Mouse (Mus musculus) forebrain, embryonic 13.5 days (tissue): Measurements from ENCODE around the gene L1td1. TPM values are rescaled to one million over a fixed set of nuclear protein-coding genes. Genes with fewer than 3 reads are reported as not detected.

ENCODE experiments used
- ATAC-seq: fragments of 200-750 bp; cut with Nextera tagmentation; 2 replicates; pipeline ENCODE4 v1.8.0; 2017
- H3K27ac ChIP-seq: fragments of 300-500 bp; sonication (generic); 2 replicates; pipeline ENCODE4 v1.5.1; 2015; ENCODE audit warnings: inconsistent platforms, mild to moderate bottlenecking, moderate library complexity
- H3K27me3 ChIP-seq: fragments of 300-500 bp; sonication (generic); 2 replicates; pipeline ENCODE4 v1.6.1; 2015; ENCODE audit warnings: mild to moderate bottlenecking, inconsistent platforms
- H3K36me3 ChIP-seq: fragments of 300-500 bp; sonication (generic); 2 replicates; pipeline ENCODE4 v1.6.1; 2015; ENCODE audit warnings: mild to moderate bottlenecking, inconsistent platforms; ENCODE audit not compliant: poor library complexity, severe bottlenecking
- H3K4me1 ChIP-seq: fragments of 300-500 bp; sonication (generic); 2 replicates; pipeline ENCODE4 v1.6.1; 2015; ENCODE audit warnings: inconsistent platforms
- H3K4me2 ChIP-seq: fragments of 300-500 bp; sonication (generic); 2 replicates; pipeline ENCODE4 v1.6.1; 2015; ENCODE audit warnings: inconsistent platforms, mild to moderate bottlenecking, moderate library complexity
- H3K4me3 ChIP-seq: fragments of 300-500 bp; sonication (generic); 2 replicates; pipeline ENCODE4 v1.5.1; 2015; ENCODE audit warnings: mild to moderate bottlenecking, inconsistent platforms
- H3K9ac ChIP-seq: fragments of 300-500 bp; sonication (generic); 2 replicates; pipeline ENCODE4 v1.6.1; 2015; ENCODE audit warnings: mild to moderate bottlenecking, inconsistent platforms
- H3K9me3 ChIP-seq: fragments of 300-500 bp; sonication (generic); replicated peaks from 2 replicates; pipeline ENCODE4 v1.6.1; 2016; ENCODE audit warnings: inconsistent platforms
- WGBS: fragments of 180-500 bp; shearing (Covaris S2); methylation state at CpG from one replicate; pipeline ENCODE4 v1.1.7; 2015; 5-methylcytosine and 5-hydroxymethylcytosine counted together
- polyA plus RNA-seq: library from polyadenylated mRNA; unstranded; fragments of >200 nt; fragmentation: Nextera tagmentation; extraction: Ambion mirVana; gene quantifications from 2 replicates; pipeline ENCODE4 v1.2.1, GENCODE M21; 2015

L1td1 gene
- polyA plus RNA-seq: not detected in 2 replicates

DNA sequence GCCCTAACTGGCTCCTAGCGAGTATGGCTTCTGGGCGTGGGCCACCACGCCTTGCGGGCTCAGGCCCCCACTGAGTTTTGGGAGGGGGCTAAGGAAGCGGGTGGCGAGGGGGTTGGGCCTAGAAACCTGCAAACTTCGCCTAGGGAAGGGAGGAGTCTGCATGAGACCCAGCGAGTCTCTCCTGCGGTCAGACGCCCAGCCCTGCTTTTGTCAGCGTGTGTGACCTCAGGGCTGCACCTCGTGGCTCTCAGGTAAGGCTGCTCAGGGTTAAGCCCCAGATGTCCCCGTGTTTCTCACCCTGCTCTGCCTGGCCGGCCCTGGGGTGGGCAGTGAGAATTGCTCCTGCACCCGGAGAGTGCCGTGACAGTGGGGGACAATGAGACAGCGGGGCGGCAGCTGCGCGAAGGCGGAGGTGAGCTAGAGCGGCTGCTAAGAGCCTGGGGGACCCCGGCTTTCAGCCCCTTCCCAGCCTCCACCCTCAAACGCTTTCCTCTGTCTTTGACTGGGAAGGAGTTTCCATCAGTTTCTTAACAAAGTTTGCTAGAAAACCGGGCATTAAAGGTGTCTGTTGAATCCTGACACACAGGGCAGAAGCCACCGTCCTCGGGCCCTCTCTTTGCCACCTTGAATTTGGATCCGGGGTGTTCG lies at the start of gene L1td1:
Gene L1td1, plus strand, starts transcription at position 145 of the 648 bp plus-strand sequence.
- peak within 1 kb of the TSS; percentile 36 for H3K4me3 ChIP-seq
- ATAC-seq: peak; percentile 52; the same call in 1 of the 2 replicates
- no peak within 1 kb of the TSS for H3K27ac ChIP-seq
- H3K4me1 ChIP-seq: peaks cover 20% of the 10 kb centered on the region
- peak within 1 kb of the TSS; percentile 38; the same call in 1 of the 2 replicates for H3K9ac ChIP-seq
- no peaks in the 10 kb centered on the region for H3K9me3 ChIP-seq
- peak within 1 kb of the TSS; percentile 61 for H3K4me2 ChIP-seq
- peaks cover 34% of the 10 kb centered on the region for H3K27me3 ChIP-seq
- no peaks in the 10 kb centered on the region for H3K36me3 ChIP-seq
- 2% methylated on average over 29 of the region's 29 CpGs for WGBS

DNA sequence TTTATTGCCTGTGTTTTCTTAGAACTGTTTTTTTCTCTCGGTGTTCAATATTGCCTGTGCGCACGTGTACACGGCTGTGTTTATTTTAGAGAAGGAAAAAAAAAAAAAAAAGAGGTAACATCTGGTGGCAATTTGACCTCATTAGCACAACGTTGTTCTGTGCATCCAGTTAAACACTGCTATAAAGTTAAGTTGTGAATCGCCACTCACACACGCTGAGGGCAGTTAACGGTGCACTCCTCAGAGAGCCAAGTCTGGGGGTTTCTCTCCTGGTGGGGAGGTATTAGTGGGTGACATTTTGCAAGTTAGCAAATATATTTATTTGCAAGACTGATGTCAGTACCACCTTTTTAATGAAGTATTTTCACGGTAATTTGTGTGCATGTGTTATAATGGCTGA lies 49.0 kb upstream of the L1td1 start:
- Histone ChIP-seq H3K9me3 (no peaks in the 10 kb centered on the region), H3K4me2 (no peak overlapping the region), H3K36me3 (no peaks in the 10 kb centered on the region), H3K9ac (no peak overlapping the region), H3K27me3 (no peaks in the 10 kb centered on the region), H3K4me3 (no peak overlapping the region), H3K4me1 (peaks cover 6% of the 10 kb centered on the region), H3K27ac (no peak overlapping the region)
- ATAC-seq: 0 out of 2 replicates have a peak, but pooled peaks have one; percentile 13
- 70% methylated on average over 9 of the region's 9 CpGs for WGBS

DNA sequence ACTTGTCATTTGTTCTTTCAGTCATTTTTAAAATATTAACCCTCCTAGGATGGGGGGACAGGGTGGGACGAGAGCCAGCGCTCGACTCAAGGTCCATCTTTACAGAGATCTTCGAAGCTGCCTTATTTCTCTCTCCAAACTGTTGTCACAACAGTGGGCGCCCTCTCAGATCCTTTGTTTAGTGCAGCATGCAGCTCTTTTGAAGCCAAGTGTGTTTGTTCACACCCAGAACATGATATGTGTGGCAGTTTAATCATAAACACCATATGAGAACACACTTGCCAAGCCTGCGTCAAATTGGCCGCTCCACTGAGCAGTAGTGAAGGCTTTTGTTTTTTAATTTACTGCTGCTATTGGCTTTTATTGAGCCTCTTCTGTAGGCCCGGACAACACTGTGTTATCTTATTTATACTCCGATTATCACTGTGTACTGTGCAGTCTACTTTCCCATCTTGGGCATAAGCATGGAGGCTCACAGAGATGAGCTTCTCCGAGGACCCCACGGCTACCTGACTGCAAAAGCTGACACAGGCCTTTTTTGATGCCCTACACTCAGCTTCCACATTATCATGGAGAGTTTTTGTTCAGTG lies 39.8 kb upstream of the L1td1 start:
- H3K27ac ChIP-seq: peak overlapping the region; percentile 41

DNA sequence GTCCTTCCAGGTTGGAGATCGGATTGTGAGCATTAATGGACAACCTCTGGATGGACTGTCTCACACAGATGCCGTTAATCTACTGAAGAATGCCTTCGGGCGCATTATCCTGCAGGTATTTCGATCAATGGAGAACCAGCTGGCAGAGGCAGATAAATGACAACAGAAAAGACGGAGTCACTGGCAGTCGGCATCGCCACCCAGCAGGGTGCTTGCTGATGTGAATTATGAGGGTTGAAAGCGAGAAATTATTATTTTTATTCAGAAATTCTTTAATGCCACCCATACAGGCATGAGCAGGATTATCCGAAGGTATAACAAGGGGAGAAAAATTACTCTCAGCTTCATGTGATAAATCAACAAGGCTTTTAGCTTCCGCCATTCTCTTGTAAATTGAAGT lies 38.4 kb upstream of the L1td1 start:
- H3K36me3 ChIP-seq: peaks cover 13% of the 10 kb centered on the region; the same call in 1 of the 2 replicates
- ATAC-seq: 0 out of 2 replicates have a peak, but pooled peaks have one; percentile 25
- H3K4me3 ChIP-seq: no peak overlapping the region
- H3K9me3 ChIP-seq: no peaks in the 10 kb centered on the region
- WGBS: 61% methylated on average over 11 of the region's 11 CpGs
- H3K27me3 ChIP-seq: no peaks in the 10 kb centered on the region
- peaks cover 11% of the 10 kb centered on the region; the same call in 1 of the 2 replicates for H3K4me1 ChIP-seq
- no peak overlapping the region for H3K27ac ChIP-seq
- H3K9ac ChIP-seq: no peak overlapping the region
- no peak overlapping the region for H3K4me2 ChIP-seq

More for the DNA sequence above, 39.8 kb upstream of the L1td1 start:
- no peak overlapping the region for H3K4me2 ChIP-seq
- H3K9me3 ChIP-seq: no peaks in the 10 kb centered on the region
- no peaks in the 10 kb centered on the region for H3K27me3 ChIP-seq
- peak; percentile 87 for ATAC-seq
- H3K9ac ChIP-seq: no peak overlapping the region
- WGBS: 74% methylated on average over 11 of the region's 11 CpGs
- H3K4me1 ChIP-seq: peaks cover 11% of the 10 kb centered on the region; the same call in 1 of the 2 replicates
- H3K36me3 ChIP-seq: peaks cover 13% of the 10 kb centered on the region; the same call in 1 of the 2 replicates
- H3K4me3 ChIP-seq: no peak overlapping the region

DNA sequence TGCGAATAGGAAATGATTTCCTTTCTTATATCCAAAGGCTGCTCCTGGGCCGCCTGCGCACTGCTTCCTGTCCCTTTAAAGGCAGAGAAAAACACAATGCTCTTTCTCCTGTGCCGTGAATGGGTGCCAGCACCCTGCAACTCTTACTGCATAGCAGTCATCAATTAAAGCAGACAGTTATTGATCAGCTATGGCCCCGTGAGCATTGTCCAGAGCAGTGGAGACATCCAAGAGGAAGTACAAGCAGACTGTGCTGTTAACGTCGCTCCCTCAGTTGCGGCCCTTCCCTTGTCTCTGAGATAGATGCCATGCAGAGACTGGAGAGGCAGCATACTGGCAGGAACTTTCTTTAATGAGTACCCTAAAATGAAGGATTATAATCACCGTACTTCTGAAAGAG lies 38.0 kb upstream of the L1td1 start:
- 80% methylated on average over 9 of the region's 9 CpGs for WGBS
- Histone ChIP-seq H3K9me3 (no peaks in the 10 kb centered on the region), H3K27ac (no peak overlapping the region), H3K4me3 (no peak overlapping the region), H3K36me3 (peaks cover 13% of the 10 kb centered on the region; the same call in 1 of the 2 replicates), H3K4me2 (no peak overlapping the region), H3K9ac (no peak overlapping the region), H3K27me3 (no peaks in the 10 kb centered on the region), H3K4me1 (peaks cover 11% of the 10 kb centered on the region; the same call in 1 of the 2 replicates)
- ATAC-seq: no peak; the same call in 1 of the 2 replicates

DNA sequence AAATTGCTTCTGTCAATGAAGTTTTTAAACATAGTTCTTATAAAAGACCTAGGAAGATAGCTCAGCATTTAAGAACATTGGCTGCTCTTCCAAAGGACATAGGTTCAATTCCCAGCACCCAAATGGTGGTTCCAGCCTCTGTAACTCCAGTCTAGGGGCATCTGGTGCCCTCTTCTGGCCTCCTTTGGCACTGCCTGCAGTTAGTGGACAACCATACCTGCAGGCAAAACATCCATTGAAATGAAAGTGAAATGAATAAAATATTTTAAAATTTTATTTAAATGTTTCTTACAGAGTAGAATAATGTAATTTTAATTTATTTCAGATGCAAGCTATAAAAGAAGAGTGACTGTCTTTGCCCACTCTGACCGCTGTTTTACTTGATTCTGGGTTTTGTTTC lies 36.5 kb upstream of the L1td1 start:
- WGBS: 100% methylated on average over 1 of the region's 1 CpGs
- no peak overlapping the region for H3K9ac ChIP-seq
- no peak overlapping the region for H3K4me2 ChIP-seq
- H3K4me3 ChIP-seq: no peak overlapping the region
- H3K36me3 ChIP-seq: peaks cover 13% of the 10 kb centered on the region; the same call in 1 of the 2 replicates
- peaks cover 11% of the 10 kb centered on the region; the same call in 1 of the 2 replicates for H3K4me1 ChIP-seq
- no peaks in the 10 kb centered on the region for H3K9me3 ChIP-seq
- no peak for ATAC-seq
- H3K27ac ChIP-seq: no peak overlapping the region
- H3K27me3 ChIP-seq: no peaks in the 10 kb centered on the region

DNA sequence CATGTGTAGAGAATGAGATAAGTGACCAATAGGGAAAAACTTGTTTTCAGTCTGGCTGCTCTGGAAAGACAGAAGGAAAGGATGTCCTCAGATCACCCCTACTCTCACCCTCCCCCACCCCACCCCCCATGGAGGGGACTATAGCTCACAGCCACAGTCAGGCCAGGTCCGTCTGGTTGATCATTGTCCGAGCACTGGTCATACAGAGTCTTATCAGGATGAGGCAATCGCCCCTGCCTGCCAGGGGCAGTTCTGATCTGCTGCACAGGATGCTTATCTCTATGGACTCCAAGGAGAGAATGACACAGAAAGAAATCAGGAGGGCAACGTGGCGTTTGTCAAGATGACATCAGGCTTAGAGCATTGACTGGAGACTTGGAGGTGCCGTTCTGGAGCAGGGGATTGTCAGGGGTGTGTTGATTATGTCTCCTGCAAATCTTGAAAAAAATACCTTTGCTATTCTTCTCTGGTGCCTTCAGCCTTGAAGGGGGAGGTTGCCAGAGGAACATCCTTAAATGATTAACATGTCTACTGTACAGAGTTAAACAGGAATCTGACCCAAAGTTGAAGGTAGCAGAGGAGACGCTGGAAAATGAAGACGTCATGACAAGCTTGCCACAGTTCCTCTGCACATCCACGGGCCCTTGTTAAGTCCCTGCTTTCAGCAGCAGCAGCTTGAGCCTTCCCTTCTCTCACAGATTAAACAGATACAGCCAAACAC lies 32.9 kb upstream of the L1td1 start:
- 85% methylated on average over 9 of the region's 9 CpGs for WGBS
- no peaks in the 10 kb centered on the region for H3K9me3 ChIP-seq
- H3K27ac ChIP-seq: no peak overlapping the region
- H3K9ac ChIP-seq: no peak overlapping the region
- no peak overlapping the region for H3K4me3 ChIP-seq
- peaks cover 10% of the 10 kb centered on the region; the same call in 1 of the 2 replicates for H3K36me3 ChIP-seq
- no peak overlapping the region for H3K4me2 ChIP-seq
- no peaks in the 10 kb centered on the region for H3K27me3 ChIP-seq
- ATAC-seq: no peak
- no peaks in the 10 kb centered on the region for H3K4me1 ChIP-seq

DNA sequence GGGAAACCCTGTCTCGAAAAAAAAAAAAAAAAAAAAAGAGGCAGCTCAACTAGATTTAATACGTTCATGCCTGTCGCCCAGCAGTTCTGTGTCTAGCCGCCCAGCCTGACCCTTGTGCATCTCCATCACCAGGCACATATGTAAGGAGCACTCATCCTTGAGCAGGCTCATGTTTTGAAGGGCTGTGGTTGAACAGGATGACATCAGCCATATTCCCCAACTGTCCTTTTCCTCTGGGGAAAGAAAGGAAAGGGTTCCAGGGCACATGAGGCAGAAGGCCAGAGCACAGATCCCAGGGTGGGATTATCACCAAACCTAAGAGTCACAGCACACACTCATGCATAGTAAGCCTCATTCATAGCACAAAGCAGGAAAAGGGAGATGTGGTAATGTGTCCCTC lies 28.6 kb upstream of the L1td1 start:
- Histone ChIP-seq H3K27ac (no peak overlapping the region), H3K4me1 (peaks cover 12% of the 10 kb centered on the region), H3K9ac (no peak overlapping the region), H3K36me3 (no peaks in the 10 kb centered on the region), H3K4me3 (no peak overlapping the region), H3K9me3 (no peaks in the 10 kb centered on the region), H3K4me2 (no peak overlapping the region), H3K27me3 (no peaks in the 10 kb centered on the region)
- 78% methylated on average over 4 of the region's 4 CpGs for WGBS
- no peak for ATAC-seq

DNA sequence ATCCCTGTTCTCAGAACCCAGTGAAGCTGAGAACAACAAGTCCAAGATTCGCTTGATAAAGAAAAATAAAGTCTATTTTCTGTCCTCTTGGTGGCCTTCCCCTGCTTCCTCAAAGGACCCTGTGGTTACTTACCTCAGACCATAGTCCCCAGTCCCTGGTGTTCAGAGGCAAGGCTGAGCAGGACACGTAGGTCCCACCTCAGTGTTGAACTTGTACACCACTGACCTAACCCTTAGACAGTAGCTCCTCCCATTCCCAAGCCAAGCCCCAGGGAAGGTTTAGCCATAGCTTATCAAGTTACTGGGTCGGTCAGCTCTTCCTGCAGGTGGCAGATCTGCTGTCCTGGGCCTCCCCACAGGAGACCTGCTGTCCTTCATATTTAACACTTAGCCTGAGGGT lies 27.6 kb upstream of the L1td1 start:
- Histone ChIP-seq H3K4me2 (no peak overlapping the region), H3K9ac (no peak overlapping the region), H3K4me3 (no peak overlapping the region), H3K4me1 (peaks cover 12% of the 10 kb centered on the region), H3K36me3 (no peaks in the 10 kb centered on the region), H3K27me3 (no peaks in the 10 kb centered on the region), H3K9me3 (no peaks in the 10 kb centered on the region), H3K27ac (no peak overlapping the region)
- 80% methylated on average over 3 of the region's 3 CpGs for WGBS
- ATAC-seq: no peak

DNA sequence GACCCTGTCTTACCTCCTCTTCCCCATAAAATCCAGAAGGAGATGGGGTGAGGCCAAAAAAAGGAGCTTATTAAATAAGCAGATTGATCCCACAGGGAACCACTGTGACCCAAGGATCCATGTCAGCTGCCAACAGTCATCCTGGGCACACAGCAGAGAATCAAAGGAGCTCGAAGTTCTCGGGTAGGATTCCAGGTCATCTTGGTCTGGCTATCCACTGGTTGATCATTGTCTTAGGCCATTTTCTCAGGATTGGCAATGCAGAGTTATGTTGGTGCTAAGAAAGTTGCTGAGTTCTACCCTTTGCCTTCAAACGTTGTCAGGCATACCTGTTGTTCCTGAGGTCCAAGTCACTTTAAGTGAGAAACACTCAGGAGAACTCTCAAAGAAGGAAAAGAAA lies 26.4 kb upstream of the L1td1 start:
- H3K27me3 ChIP-seq: no peaks in the 10 kb centered on the region
- ATAC-seq: no peak
- H3K27ac ChIP-seq: no peak overlapping the region
- WGBS: 97% methylated on average over 3 of the region's 3 CpGs
- no peaks in the 10 kb centered on the region for H3K9me3 ChIP-seq
- H3K4me2 ChIP-seq: no peak overlapping the region
- H3K9ac ChIP-seq: no peak overlapping the region
- no peaks in the 10 kb centered on the region for H3K36me3 ChIP-seq
- no peak overlapping the region for H3K4me3 ChIP-seq
- peaks cover 12% of the 10 kb centered on the region for H3K4me1 ChIP-seq

DNA sequence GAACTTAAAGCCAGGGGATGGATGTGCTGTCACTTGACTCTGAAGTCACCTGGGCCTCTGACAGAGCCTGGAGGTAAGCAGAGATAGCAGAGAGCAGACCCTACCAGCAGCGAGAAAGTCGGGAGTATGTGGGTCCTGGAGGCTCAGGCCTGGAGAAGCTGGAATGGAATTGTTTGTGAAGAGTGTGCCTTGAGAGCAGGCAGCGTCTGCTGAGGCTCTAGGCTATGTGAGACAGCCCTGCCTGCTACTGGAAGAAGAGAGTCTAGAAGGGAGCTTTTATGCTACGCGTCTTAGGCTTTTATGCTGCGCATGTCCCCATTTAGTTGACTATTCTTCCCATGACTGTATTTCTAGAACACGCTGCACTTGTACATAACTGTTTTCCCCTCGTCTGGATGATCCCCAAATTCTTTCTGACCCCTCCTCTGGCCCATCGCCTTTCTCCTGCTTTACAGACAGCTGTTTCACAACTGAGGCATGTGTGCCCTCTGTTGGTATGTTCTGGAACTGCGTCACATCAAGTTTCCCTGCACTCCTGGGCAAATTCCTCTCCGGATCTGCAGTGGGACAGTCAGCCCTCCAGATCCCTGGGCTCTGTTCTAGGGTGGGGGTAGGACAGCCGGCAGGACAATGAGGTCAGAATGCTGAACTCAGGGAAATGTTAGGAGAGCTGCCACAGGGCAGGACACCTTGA lies 24.2 kb upstream of the L1td1 start:
- 23% methylated on average over 12 of the region's 12 CpGs for WGBS

More for the DNA sequence above, 24.2 kb upstream of the L1td1 start:
- Histone ChIP-seq H3K4me2 (peak overlapping the region; percentile 30), H3K9ac (peak overlapping the region; percentile 30; the same call in 1 of the 2 replicates), H3K4me1 (peaks cover 12% of the 10 kb centered on the region), H3K27ac (no peak overlapping the region), H3K4me3 (no peak overlapping the region), H3K36me3 (no peaks in the 10 kb centered on the region), H3K27me3 (no peaks in the 10 kb centered on the region), H3K9me3 (no peaks in the 10 kb centered on the region)
- ATAC-seq: peak; percentile 82
